Mouse (Mus musculus) stomach, postnatal 0 days (tissue): ENCODE measurements around the gene Mas1.

Experiments used
- CTCF ChIP-seq: IDR thresholded peaks from 2 replicates; pipeline ENCODE4 v1.5.1; 2016; ENCODE audit warnings: antibody characterized with exemption, low read depth, mild to moderate bottlenecking, moderate library complexity
- EP300 ChIP-seq: optimal IDR thresholded peaks from 2 replicates; pipeline ENCODE3; 2016; ENCODE audit warnings: antibody characterized with exemption

- peak; percentile 58 for TF ChIP-seq CTCF
- no peak for TF ChIP-seq EP300
Observed at GRCm38 (mm10) chr17:12799368-12800275, 68.3 kb downstream of the Mas1 start.
